Mouse (Mus musculus) forelimb bud, embryonic 11.5 days (tissue): ENCODE results near the gene Smap1.

Experiments used
- DNase-seq: peaks from one replicate; pipeline ENCODE4 v3.0.0-alpha.2; 2012; ENCODE audit warnings: low read depth, low spot score

The Smap1 gene

DNA sequence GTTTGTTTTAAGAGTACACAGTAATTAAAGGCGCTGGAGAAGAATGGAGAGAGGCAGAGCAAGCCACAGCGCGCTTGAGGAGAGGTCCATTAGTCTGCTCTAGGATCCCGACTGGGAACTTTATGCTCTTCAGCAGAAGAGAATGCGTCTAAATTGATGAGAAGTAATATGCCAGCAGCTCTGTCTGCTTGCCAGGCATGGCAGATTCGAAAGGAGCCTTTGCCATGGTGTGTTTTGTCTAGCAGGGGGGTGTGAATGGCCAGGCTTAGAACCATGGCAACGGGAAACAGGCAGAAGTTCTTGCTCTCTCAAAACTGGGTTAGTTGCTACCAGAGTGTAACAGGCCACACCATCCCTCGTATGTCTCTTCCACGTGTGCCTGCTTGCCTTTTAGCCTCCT lies 87.3 kb downstream of the Smap1 start:
- DNase-seq: no peak

DNA sequence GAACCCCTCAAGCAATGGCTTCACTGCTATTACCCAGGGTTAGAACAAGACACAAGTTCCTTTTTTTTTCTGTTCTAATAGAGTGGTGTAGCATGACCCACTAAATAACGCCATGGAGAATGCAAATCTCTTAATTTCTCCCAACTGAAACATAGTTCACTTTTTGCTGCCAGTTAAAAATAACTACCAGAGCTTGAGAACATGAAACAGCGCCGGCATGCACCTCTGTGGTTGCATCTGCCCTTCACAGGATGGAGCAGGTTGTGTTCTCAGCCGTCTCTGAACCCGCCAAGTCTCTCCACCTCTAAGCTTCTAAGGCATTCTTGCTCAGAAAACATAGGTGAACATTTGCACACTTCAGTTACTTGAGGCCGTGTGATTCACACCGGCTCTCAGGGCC lies 87.9 kb downstream of the Smap1 start:
- no peak for DNase-seq

GRCm38 (mm10) chr1:23826887-23827758 lies 95.0 kb downstream of the Smap1 start:
- peak; percentile 74 for DNase-seq

- no peak for DNase-seq
These were observed 100.5 kb downstream of the Smap1 start for GRCm38 (mm10) chr1:23821615-23822014.

DNA sequence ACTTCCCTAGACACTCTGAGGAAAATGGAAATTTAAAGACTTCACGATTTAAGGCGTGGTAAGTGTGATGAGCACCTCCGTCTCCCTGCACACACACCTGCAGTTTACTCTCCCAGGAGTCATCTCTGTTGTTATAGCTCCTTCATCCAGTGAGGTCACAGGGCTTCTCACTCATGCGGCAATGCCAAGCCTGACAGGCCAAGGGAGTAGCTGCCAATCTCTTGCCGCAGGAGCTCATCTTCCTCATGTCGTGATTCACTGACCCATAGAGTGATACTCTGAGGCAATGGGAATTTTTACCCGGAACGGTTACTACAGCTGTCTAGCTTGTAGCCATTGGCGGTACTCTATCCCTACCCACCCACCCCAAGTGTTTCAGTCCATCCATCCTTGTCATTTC lies 123.8 kb downstream of the Smap1 start:
- no peak for DNase-seq
